Mouse (Mus musculus) embryonic fibroblast, embryonic 13.5 days (primary cell): ENCODE data around the gene Pogk.

Experiments used
- CTCF ChIP-seq: IDR thresholded peaks from 2 replicates; pipeline ENCODE4 v1.5.1; 2011; ENCODE audit warnings: mild to moderate bottlenecking, control low read depth, low read length, moderate library complexity, borderline replicate concordance; ENCODE audit not compliant: insufficient read depth
- POLR2A ChIP-seq: IDR thresholded peaks from 2 replicates; pipeline ENCODE4 v1.6.1; 2011; ENCODE audit warnings: low read depth, mild to moderate bottlenecking, control low read depth, low read length, moderate library complexity

- no peak for TF ChIP-seq POLR2A
- no peak for TF ChIP-seq CTCF
Observed at GRCm38 (mm10) chr1:166377171-166377570, 32.5 kb downstream of the Pogk start.
